Mouse (Mus musculus): ENCODE measurements around the gene Prol1. TPM values are rescaled to one million over a fixed set of nuclear protein-coding genes. Genes with fewer than 3 reads are reported as not detected.
A peak's percentile ranks its signal among the peaks of the same experiment; 100 is the strongest.
"Not testable (repeated sequence)": the region's sequence is repeated elsewhere in the genome, so short reads cannot be mapped to it uniquely, and the experiment has no call there.

Prol1 gene
- not detected for total RNA-seq (2021)
- long read RNA-seq, experiment 1 = 0 reads
- long read RNA-seq, experiment 2 = 0 reads

GRCm38 (mm10) chr5:88317012-88317411, at the start of gene Prol1:
Gene Prol1 (plus strand): TSS chr5:88317312.
- no peak for DNase-seq (ENCODE audit: low spot score in 2 of 2)

DNA sequence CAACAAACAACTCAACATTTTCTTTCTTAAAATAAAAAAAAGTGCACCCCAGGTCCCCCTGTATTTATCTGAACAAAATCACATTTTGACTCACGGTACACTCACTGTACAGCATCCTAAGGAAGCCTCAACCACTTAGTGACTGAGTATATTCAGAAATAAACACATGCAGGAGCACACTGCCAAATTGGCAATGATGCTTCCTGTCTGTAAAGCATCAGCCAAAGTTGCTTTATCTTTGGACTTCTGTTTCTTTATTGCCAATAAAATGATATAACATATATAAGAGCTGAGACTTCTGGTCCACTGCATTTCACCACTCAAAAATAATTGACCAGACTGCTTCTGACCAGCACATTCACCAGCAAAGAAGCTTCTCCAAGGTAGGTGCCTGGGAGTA, 48.5 kb upstream of the Prol1 start, which contains the start of gene Gm7714:
Gene Gm7714, plus strand, starts transcription at position 301 of the 400 bp plus-strand sequence.
- DNase-seq (ENCODE audit: low spot score in 2 of 2) = no peak

DNA sequence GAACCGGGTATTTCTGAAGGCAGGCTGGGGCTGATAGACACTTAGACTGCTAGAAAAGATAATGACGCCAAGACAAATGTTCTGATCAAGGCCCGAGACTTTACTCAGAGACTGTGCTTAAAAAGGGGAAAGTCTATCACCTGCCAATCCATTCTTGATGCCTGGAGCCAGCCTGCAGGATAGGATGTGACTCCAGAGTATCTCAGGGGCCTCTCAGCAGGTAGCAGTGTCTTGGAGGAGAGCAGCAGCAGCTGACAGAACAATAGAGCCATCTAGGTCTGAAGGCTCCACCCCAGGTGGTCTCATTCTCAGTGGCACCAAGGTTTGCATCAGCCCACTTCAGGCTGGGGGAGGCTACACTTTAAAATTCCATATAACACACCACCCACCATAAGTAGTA, 5.8 kb upstream of the Prol1 start:
- DNase-seq (ENCODE audit: low spot score in 2 of 2) = not testable (repeated sequence)

- not testable (repeated sequence) for DNase-seq (ENCODE audit: low spot score in 2 of 2)
Measured at GRCm38 (mm10) chr5:88348533-88348932, 31.4 kb downstream of the Prol1 start.

DNA sequence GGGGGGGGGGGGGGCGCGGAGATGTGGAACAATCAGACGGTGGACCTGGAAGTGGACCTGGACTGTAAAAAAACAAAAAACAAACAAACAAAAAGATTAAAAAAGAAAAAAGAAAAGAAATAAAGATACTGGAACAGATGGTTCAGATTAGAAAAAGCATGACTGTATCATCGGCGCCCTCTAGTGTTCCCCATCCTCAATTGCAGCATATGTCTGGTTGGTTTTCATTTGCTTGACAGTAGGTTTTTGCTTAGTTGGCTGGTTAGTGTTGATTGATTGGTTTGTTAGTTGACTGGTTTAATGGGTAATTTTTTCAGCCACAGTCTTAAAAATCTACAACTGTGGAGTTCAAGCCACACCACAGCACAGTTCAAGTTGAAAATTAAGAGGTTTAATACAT, 47.7 kb downstream of the Prol1 start:
- peak; percentile 29 to 44 for DNase-seq (ENCODE audit: low spot score in 2 of 2)

- no peak for DNase-seq (ENCODE audit: low spot score in 2 of 2)
Measured at GRCm38 (mm10) chr5:88366886-88367285, 49.8 kb downstream of the Prol1 start.

DNA sequence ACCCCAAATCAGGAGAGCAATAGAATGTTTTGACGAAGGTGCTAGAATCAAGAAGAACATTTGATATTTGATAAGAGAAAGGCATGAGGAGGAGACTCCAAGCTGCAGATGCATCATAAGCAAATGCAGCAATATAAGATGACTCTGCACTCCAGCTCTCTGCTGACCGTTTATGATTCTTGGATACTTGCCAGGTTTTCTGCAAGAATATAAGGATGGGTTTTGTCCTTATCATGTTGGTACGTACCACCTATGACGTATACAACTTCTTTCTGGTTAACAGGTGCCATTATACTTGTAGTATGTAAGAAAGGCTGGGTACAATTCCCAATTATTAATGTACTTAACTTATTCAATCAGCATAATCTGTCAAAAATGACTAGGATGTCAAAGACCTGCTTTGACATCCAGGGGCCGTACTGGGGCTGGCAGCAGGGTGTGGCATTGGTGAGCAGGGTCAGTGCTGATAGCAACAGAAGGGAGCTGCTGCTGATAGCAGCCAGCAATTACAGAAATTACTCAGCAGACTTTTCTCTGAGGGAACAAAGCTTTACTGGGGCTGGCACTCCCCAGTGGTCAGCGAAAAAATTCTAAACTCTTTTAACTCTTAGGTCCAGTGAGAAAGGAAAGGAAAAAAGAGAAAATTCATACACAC, 53.6 kb downstream of the Prol1 start:
- no peak for DNase-seq (ENCODE audit: low spot score in 2 of 2)

DNA sequence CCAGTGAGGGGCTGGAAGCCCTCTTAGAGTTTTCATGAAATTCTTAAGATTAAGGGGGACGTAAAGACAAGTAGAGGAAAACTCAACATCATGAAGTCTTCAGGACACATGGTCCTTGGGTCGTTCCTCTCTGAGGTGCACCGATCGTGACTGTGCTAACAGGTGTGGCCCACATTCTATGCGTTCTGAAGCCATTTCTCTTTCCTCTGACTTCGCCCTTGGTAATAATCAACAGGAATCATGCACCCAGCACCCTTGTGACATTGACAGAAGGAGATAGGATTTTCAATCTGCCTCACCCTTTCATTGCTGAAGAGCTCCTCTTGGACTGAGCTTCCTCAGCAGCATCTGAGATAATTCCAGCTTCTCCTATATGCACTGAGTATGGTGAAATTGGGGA, 55.5 kb downstream of the Prol1 start:
- DNase-seq (ENCODE audit: low spot score in 2 of 2) = no peak

DNA sequence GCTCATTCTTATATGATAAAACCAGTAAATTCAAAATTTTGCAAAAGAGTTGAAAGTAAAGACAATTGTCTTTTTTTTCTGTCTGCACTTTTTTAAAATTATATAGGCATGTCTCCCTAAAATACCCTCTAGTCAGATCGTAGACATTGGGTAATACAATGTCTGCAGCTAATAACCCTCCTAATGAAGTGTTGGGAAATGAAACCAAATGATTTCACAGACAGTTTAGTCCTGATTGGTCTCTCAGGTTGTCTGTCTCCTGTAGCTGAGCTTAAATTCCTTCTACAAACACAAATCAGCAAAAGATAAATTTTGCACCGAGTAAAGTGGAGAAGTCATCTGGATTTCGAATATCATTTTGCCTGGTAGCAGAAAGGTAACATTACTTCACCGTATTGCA, 58.7 kb downstream of the Prol1 start, which contains the start of gene Amtn:
Gene Amtn, plus strand, starts transcription at position 301 of the 400 bp plus-strand sequence.
- DNase-seq (ENCODE audit: low spot score in 2 of 2) = no peak

Other genes with a start within 250 kb of the Prol1 start
- gene Smr2, start 230.8 kb upstream of the Prol1 start, total RNA-seq (2021) = not detected
- gene Gm11116, start 205.8 kb upstream of the Prol1 start, total RNA-seq (2021) = not detected
- gene Gm11115, start 163.2 kb upstream of the Prol1 start, total RNA-seq (2021) = not detected
- gene Gm7714, start 48.4 kb upstream of the Prol1 start, total RNA-seq (2021) = not detected
- gene Amtn, start 58.8 kb downstream of the Prol1 start, total RNA-seq (2021) = not detected
- gene Ambn, start 138.7 kb downstream of the Prol1 start, total RNA-seq (2021) = not detected
- gene Enam, start 170.7 kb downstream of the Prol1 start, total RNA-seq (2021) = not detected
- gene Jchain, start 210.6 kb downstream of the Prol1 start, total RNA-seq (2021) = under 1 TPM; 0.51 to 0.87 TPM
- 10 to 100 TPM; 29.4 to 29.8 TPM for gene Utp3, start 237.2 kb downstream of the Prol1 start, total RNA-seq (2021)
- gene Rufy3, start 247.7 kb downstream of the Prol1 start, total RNA-seq (2021) = 100 to 1,000 TPM; 181 TPM